Mouse (Mus musculus) E14TG2a.4 (cell line): ENCODE measurements around the gene Abhd12.

Experiments used
- CTCF ChIP-seq: conservative IDR thresholded peaks from 2 replicates; pipeline ENCODE4 v1.5.1; 2014; ENCODE audit warnings: low read length
- NANOG ChIP-seq: IDR thresholded peaks from 2 replicates; pipeline ENCODE4 v1.6.1; 2014; ENCODE audit warnings: borderline replicate concordance, low read length, mixed read lengths
- POU5F1 ChIP-seq: IDR thresholded peaks from 2 replicates; pipeline ENCODE4 v1.6.1; 2014; ENCODE audit warnings: low read length, borderline replicate concordance

- TF ChIP-seq CTCF (no peak), NANOG (no peak), POU5F1 (no peak)
Observed at GRCm38 (mm10) chr2:150787234-150787771, 117.2 kb downstream of the Abhd12 start.
